Mouse (Mus musculus) neural tube, embryonic 12.5 days (tissue): ENCODE measurements around the gene Csf2rb2. TPM values are rescaled to one million over a fixed set of nuclear protein-coding genes. Genes with fewer than 3 reads are reported as not detected.
"Not testable (repeated sequence)": the region's sequence is repeated elsewhere in the genome, so short reads cannot be mapped to it uniquely, and the experiment has no call there.

Experiments used
- ATAC-seq: fragments of 200-750 bp; cut with Nextera tagmentation; 2 replicates; pipeline ENCODE4 v1.8.0; 2017; ENCODE audit warnings: low read depth, mild to moderate bottlenecking, moderate TSS enrichment, moderate library complexity; ENCODE audit not compliant: low FRiP score
- H3K27ac ChIP-seq: fragments of 300-500 bp; sonication (generic); 2 replicates; pipeline ENCODE4 v1.5.1; 2016
- H3K27me3 ChIP-seq: fragments of 300-500 bp; sonication (generic); replicated peaks from 2 replicates; pipeline ENCODE4 v1.6.1; 2016; ENCODE audit warnings: mild to moderate bottlenecking
- H3K36me3 ChIP-seq: fragments of 300-500 bp; sonication (generic); 2 replicates; pipeline ENCODE4 v1.6.1; 2016; ENCODE audit warnings: mild to moderate bottlenecking
- H3K4me1 ChIP-seq: fragments of 300-500 bp; sonication (generic); 2 replicates; pipeline ENCODE4 v1.6.1; 2016
- H3K4me2 ChIP-seq: fragments of 300-500 bp; sonication (generic); replicated peaks from 2 replicates; pipeline ENCODE4 v1.6.1; 2016; ENCODE audit warnings: mild to moderate bottlenecking
- H3K4me3 ChIP-seq: fragments of 300-500 bp; sonication (generic); 2 replicates; pipeline ENCODE4 v1.5.1; 2016
- H3K9ac ChIP-seq: fragments of 300-500 bp; sonication (generic); 2 replicates; pipeline ENCODE4 v1.6.1; 2016; ENCODE audit warnings: mild to moderate bottlenecking
- H3K9me3 ChIP-seq: fragments of 300-500 bp; sonication (generic); 2 replicates; pipeline ENCODE4 v1.6.1; 2016; ENCODE audit warnings: mild to moderate bottlenecking
- WGBS: fragments of 180-500 bp; shearing (Covaris S2); methylation state at CpG from one replicate; pipeline ENCODE4 v1.1.7; 2016; 5-methylcytosine and 5-hydroxymethylcytosine counted together
- polyA plus RNA-seq: library from polyadenylated mRNA; unstranded; fragments of >200 nt; fragmentation: Nextera tagmentation; extraction: Ambion mirVana; gene quantifications from 2 replicates; pipeline ENCODE4 v1.2.1, GENCODE M21; 2016

The Csf2rb2 gene
- polyA plus RNA-seq, 1 experiment from 2014 or later, result 0.22 TPM

DNA sequence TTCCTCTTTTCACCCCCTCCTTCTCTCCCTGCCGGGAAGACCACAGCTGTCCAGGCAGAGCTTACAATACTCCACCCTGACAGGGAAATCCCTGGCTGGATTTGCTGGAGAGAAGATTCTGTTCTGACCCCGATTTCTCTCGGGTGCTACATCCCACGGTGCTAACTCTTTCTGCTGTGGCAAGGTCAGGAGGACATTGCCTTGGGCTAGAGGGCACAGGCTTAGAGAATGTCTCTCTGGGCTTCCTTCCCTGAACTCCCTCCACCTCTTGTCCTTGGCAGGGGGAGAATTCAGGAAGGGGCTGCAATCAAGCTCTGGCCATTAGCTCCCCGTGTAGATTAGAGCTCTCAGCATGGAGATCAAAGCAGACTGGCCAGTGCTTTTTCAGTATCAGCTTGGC is 4.3 kb upstream of the Csf2rb2 start:
- Histone ChIP-seq H3K27me3 (no peaks in the 10 kb centered on the region), H3K36me3 (no peaks in the 10 kb centered on the region), H3K9ac (no peak overlapping the region), H3K4me3 (no peak overlapping the region), H3K4me1 (no peaks in the 10 kb centered on the region), H3K27ac (no peak overlapping the region), H3K9me3 (no peaks in the 10 kb centered on the region), H3K4me2 (no peak overlapping the region)
- ATAC-seq, result no peak
- WGBS, result 29% methylated on average over 5 of the region's 5 CpGs

DNA sequence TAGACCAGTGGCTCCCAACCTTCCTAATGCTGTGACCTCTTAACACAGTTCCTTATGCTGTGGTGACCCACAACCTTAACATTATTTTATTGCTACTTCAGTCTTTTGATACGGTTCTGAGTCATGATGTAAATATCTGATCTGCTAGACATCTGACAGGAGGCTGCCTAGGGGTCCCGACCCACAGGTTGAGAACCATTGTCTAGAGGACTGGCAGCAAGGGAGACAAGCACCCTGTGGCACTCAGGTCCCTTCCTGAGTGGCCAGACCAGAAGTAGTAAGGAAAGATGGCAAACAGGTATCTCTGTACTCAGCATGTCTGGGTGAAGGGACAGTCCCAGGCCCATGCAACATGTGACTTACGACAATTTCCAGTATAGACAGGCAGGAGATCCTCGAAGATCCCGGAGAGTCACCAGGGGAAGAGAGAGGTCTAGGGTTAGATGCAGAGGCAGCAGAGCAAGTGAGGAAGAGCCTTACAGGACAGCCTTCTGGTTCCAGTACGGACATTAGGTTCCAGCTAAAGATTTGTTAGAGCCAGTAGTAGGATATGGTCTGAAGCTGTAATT is 1.8 kb downstream of the Csf2rb2 start:
- Histone ChIP-seq H3K9me3 (no peaks in the 10 kb centered on the region), H3K27ac (no peak overlapping the region), H3K36me3 (no peaks in the 10 kb centered on the region), H3K27me3 (no peaks in the 10 kb centered on the region), H3K9ac (no peak overlapping the region), H3K4me1 (no peaks in the 10 kb centered on the region), H3K4me3 (no peak overlapping the region), H3K4me2 (no peak overlapping the region)
- WGBS, result 90% methylated on average over 6 of the region's 6 CpGs
- ATAC-seq, result no peak

DNA sequence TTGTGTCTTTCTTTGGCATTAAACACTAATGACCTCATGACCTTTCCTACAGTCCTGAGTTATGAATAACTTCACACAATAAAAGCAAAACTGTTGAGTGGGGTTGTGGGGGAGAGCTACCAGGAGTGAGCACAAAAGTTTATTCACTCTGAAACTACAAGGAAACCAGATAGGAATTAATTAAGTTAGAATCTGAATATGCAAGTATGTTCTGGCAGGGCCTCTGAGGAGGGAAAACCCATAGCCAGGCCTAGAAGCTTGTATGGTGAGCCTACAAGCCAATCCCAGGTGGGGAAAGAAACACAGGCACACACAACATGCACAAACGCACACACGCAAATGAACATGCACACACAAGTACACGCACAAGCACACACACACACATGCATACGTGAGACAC is 2.8 kb downstream of the Csf2rb2 start:
- Histone ChIP-seq H3K27ac (no peak overlapping the region), H3K4me2 (no peak overlapping the region), H3K9ac (no peak overlapping the region), H3K27me3 (no peaks in the 10 kb centered on the region), H3K36me3 (no peaks in the 10 kb centered on the region), H3K4me3 (no peak overlapping the region), H3K4me1 (no peaks in the 10 kb centered on the region), H3K9me3 (no peaks in the 10 kb centered on the region)
- no peak for ATAC-seq
- WGBS, result 99% methylated on average over 4 of the region's 4 CpGs

DNA sequence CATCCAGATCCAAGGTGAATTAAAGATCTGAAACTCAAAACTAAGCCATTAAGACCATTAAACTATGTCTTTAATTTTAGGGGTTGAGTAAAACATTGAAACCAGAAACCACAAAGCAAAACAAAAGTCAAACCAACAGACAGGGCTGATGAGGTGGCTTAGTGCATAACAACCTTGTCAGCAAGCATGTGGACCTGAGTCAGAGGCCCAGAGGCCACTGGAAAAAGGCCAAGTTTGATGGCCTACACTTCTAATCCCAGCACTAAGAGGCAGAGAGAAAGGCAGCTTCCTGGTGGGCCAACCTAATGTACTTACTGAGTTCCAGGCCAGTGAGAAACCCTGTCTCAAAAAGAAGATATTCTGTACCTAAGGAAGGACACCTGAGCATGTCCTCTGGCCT is 4.7 kb downstream of the Csf2rb2 start:
- Histone ChIP-seq H3K36me3 (no peaks in the 10 kb centered on the region), H3K4me2 (no peak overlapping the region), H3K27me3 (no peaks in the 10 kb centered on the region), H3K4me3 (no peak overlapping the region), H3K9me3 (no peaks in the 10 kb centered on the region), H3K27ac (no peak overlapping the region), H3K4me1 (no peaks in the 10 kb centered on the region), H3K9ac (no peak overlapping the region)
- no peak for ATAC-seq

DNA sequence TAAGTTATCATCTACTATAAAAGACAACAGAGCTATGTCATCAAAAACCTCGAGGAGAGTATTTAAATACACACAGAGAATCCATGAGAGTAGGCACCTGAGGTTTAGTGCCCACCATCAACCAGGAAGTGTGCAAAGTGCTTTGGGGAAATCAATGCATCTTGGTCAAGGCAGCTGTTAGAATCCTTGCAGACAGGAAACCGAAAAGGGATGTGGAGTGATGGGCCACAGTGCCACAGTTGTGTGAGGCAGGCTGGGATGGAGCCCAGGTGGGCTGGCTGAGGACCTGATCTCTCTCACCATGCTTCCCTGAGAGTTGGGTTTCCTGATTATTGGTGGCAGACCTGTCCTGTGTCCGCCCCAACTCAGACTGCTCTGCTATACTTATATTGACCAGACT is 5.9 kb downstream of the Csf2rb2 start:
- no peaks in the 10 kb centered on the region for H3K4me1 ChIP-seq
- 87% methylated on average over 3 of the region's 3 CpGs for WGBS
- no peak overlapping the region for H3K27ac ChIP-seq
- H3K4me3 ChIP-seq, result no peak overlapping the region
- H3K4me2 ChIP-seq, result no peak overlapping the region
- H3K9me3 ChIP-seq, result no peaks in the 10 kb centered on the region
- no peak for ATAC-seq
- H3K9ac ChIP-seq, result no peak overlapping the region
- H3K36me3 ChIP-seq, result no peaks in the 10 kb centered on the region
- H3K27me3 ChIP-seq, result no peaks in the 10 kb centered on the region

DNA sequence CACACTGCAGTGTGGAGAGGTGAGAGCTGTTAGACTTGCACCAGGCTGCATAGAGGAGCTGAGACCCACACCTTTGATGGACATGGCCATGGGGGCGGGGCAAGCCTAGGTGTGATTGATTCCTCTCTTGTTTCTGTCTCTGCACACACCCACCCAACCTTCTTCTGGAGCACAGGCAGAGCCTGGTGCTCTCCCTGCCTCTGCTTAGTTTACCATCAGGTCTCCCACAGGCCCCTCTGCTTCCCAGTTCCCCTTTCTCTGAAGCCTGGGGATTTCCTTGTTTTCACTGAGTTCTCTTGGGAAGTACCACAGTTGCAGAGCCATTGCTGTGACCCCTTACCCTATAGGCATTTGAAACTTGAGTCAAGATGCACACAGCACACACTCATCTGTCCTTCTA is 7.0 kb downstream of the Csf2rb2 start:
- H3K27ac ChIP-seq, result no peak overlapping the region
- H3K27me3 ChIP-seq, result no peaks in the 10 kb centered on the region
- 86% methylated on average over 1 of the region's 1 CpGs for WGBS
- no peak overlapping the region for H3K4me3 ChIP-seq
- H3K36me3 ChIP-seq, result no peaks in the 10 kb centered on the region
- ATAC-seq, result no peak
- H3K9me3 ChIP-seq, result no peaks in the 10 kb centered on the region
- no peak overlapping the region for H3K9ac ChIP-seq
- no peaks in the 10 kb centered on the region for H3K4me1 ChIP-seq
- H3K4me2 ChIP-seq, result no peak overlapping the region

DNA sequence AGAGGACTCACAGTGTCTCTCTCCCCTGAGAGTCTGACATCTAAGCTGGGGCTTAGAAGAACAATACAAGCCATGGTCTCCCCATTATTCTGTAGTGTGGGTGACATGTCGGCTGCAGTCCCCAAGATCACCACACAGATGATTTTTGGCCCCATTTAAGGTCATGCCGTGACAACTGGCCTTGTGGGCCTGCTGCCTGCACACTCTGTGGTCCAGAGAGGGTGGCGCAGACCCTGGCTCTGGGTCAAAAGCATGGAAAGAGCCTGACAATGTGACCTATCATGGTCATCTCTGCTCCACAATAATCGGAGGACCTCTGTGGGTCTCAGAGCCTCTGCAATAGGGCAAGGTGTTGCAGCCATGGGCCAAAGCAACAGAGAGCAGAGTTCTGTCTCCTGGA is 11.8 kb downstream of the Csf2rb2 start:
- Histone ChIP-seq H3K27ac (no peak overlapping the region), H3K4me1 (no peaks in the 10 kb centered on the region), H3K9me3 (no peaks in the 10 kb centered on the region), H3K27me3 (no peaks in the 10 kb centered on the region), H3K4me3 (no peak overlapping the region), H3K36me3 (no peaks in the 10 kb centered on the region), H3K4me2 (no peak overlapping the region), H3K9ac (no peak overlapping the region)
- WGBS, result 86% methylated on average over 4 of the region's 4 CpGs
- ATAC-seq, result no peak

DNA sequence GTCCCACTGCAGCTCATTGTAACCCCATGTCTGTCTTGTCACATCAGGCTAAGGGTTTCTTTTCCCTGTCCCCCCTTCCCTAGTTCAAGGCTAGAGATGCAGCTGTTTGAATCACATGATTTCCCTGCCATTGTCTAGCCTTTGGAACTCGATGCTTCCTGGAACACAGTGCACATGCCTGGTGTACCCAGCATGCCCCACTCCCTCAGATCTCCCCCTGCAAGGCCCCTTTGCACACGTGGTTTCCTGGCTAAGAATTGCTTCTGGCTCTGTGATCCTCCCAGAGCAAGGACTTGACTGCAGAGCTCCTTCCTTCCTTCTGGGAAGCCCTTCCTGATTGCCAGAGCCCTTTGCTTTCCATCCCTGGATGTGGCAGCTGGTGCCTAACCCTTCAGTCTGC is 12.3 kb downstream of the Csf2rb2 start:
- H3K4me3 ChIP-seq, ATAC-seq, H3K36me3 ChIP-seq, H3K4me1 ChIP-seq, H3K9me3 ChIP-seq, H3K27ac ChIP-seq, H3K9ac ChIP-seq, H3K27me3 ChIP-seq, H3K4me2 ChIP-seq: not testable (repeated sequence)
- WGBS, result 17% methylated on average over 2 of the region's 2 CpGs

DNA sequence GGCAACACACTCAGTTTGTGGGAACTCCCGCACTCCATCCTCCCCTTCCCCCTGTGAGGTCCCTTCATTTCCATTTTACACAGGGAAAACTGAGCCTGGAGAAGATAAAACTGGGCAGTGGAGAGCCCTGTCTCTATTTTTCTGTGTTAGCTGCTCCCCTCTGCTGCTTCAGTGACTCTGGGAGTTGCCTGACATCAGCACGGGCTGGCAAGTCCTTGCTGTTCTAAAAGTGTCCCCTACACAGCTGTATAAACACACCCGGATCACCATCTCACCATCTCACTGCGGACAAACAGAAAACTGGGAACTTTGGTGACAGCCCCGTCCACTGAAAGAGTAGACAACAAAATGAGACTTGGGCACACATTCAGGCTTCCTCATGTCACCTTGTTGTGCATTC is 15.7 kb downstream of the Csf2rb2 start:
- not testable (repeated sequence) for ATAC-seq, H3K27ac ChIP-seq, H3K4me2 ChIP-seq, H3K4me3 ChIP-seq, H3K9me3 ChIP-seq, H3K9ac ChIP-seq, H3K4me1 ChIP-seq, H3K27me3 ChIP-seq, H3K36me3 ChIP-seq
- WGBS, result 65% methylated on average over 5 of the region's 5 CpGs

DNA sequence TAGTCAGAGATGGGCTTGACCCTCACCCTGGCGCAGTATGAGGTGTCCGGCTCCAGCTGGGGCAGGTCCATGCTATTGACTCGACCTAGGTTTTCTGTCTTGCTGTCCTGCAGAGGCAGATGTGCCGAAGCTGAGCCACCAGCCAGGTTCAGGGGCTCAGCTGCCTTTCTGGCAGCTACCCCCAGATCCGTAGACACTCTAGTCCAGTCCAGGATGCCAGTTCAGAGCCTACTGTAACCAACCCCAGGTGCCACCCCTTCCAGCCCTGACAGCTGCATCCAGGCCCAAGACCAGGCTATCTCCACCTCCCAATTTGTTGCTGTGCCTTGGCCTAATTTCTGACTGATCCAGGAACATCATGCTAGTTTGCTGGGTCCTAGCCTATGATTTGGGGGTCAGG is 17.6 kb downstream of the Csf2rb2 start:
- Histone ChIP-seq H3K36me3 (no peaks in the 10 kb centered on the region), H3K4me2 (no peak overlapping the region), H3K27ac (no peak overlapping the region), H3K27me3 (no peaks in the 10 kb centered on the region), H3K4me3 (no peak overlapping the region), H3K9me3 (no peaks in the 10 kb centered on the region), H3K4me1 (no peaks in the 10 kb centered on the region), H3K9ac (no peak overlapping the region)
- WGBS, result 90% methylated on average over 5 of the region's 5 CpGs
- no peak for ATAC-seq

DNA sequence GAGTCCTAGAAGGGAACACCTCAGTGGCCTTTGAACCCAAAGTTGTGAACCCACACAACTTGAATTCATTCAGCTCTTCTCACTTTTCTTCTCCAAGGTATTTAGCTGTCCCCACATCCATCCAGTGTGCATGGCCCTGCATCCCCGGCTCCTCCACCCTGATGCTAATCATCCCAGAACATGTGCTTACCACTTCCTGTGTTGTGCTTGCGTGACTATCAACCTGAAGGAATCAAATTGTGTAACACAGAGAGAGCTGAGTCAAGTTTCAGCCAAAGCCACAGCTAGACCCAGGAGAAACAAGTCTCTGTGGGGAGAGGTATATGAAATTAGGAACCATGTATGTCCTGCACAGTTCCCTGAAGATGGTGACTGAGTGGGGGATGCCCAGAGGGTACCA is 27.2 kb downstream of the Csf2rb2 start:
- ATAC-seq, result no peak
- 84% methylated on average over 2 of the region's 2 CpGs for WGBS
- H3K9ac ChIP-seq, result no peak overlapping the region

DNA sequence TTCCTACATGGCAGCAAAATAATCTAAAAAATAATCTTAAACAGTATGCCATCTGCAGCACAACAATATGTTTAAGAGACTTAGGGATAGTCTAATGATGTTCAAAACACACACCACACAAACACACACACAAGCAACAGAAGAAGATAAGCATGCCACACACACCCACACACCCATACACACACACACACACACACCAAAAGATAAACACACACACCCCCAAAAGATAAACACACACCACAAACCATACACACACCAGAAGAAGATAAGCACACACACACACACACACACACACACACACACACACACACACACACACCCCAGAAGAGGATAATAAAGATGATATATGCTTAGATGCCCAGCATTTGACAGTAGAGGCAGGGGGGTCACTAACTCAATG is 34.3 kb downstream of the Csf2rb2 start:
- Histone ChIP-seq H3K4me2 (no peak overlapping the region), H3K9me3 (no peaks in the 10 kb centered on the region), H3K9ac (no peak overlapping the region), H3K27me3 (no peaks in the 10 kb centered on the region), H3K4me3 (no peak overlapping the region), H3K27ac (no peak overlapping the region), H3K36me3 (no peaks in the 10 kb centered on the region), H3K4me1 (no peaks in the 10 kb centered on the region)
- ATAC-seq, result no peak

More for the DNA sequence above, 27.2 kb downstream of the Csf2rb2 start:
- H3K9me3 ChIP-seq, result no peaks in the 10 kb centered on the region
- no peak overlapping the region for H3K4me3 ChIP-seq
- H3K36me3 ChIP-seq, result no peaks in the 10 kb centered on the region
- H3K4me2 ChIP-seq, result no peak overlapping the region
- H3K4me1 ChIP-seq, result no peaks in the 10 kb centered on the region
- H3K27me3 ChIP-seq, result no peaks in the 10 kb centered on the region
- no peak overlapping the region for H3K27ac ChIP-seq

DNA sequence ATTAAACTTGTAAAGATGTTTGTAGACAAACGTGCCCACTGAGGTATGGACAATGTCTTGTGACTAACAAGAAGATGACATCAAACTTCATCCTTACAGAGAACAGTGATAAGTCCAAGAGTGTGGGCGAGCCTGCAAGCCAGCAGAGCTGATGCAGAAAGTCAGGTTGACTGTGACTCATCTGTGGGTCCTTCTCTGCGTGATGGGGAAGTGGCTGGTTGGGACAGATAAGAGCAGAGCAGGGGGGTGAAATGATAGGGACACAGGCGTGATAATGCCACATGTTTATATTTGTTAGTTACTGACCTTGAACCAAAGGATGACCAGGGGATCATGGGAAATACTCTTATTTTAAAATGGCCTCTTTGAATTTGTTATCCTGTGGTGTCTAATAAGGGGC is 37.7 kb downstream of the Csf2rb2 start:
- Histone ChIP-seq H3K4me2 (no peak overlapping the region), H3K9ac (no peak overlapping the region), H3K9me3 (no peaks in the 10 kb centered on the region), H3K4me1 (no peaks in the 10 kb centered on the region; the same call in 1 of the 2 replicates), H3K4me3 (no peak overlapping the region), H3K36me3 (no peaks in the 10 kb centered on the region), H3K27ac (no peak overlapping the region), H3K27me3 (no peaks in the 10 kb centered on the region)
- no peak for ATAC-seq
- WGBS, result 77% methylated on average over 4 of the region's 4 CpGs
